Mouse (Mus musculus) monocyte, adult 2 months (primary cell): ENCODE data around the gene Hivep1.

ENCODE experiments used
- DNase-seq, 2 experiments: peaks; one replicate each; pipeline ENCODE4 v3.0.0; 2022; ENCODE audit warnings: low spot score in 2 of 2, low read depth in 1 of 2

The Hivep1 gene

DNA sequence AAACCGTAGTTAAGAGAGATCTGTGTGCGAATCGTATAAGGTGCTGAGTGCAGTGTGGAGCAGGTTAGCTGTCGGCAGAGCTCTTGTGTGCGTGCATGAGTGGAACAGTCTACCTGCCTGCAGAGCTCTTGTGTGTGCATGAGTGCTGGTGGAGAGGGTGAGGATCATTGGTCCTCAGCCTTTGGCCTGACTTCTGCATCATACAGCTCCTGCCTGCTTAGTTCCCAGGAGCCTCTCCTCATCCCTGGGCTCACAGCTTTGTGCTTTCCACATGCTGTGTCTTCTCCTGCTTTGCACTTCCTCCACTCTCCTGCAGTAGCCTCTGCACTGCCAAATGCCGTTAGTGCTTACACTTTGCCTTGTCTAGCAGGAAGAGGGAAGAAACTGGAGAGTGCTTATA, 60.2 kb downstream of the Hivep1 start:
- DNase-seq: no peak

DNA sequence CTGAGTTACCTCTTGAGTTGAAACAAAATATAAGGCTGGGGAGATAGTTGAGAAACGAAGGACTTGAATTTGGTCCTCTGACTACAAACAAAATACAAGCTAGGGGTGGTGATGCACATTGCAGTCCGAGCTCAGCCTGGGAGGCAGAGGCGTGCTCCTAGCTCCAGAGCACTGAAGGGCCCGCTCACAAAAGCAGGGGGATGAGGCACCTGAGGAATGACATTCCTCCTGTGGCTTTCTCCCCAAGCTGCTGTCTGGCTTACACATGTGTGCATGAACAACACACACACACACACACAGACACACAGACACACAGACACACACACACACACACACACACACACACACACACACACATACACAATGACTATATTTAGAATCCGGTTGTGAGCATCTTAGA, 60.9 kb downstream of the Hivep1 start:
- DNase-seq: no peak

DNA sequence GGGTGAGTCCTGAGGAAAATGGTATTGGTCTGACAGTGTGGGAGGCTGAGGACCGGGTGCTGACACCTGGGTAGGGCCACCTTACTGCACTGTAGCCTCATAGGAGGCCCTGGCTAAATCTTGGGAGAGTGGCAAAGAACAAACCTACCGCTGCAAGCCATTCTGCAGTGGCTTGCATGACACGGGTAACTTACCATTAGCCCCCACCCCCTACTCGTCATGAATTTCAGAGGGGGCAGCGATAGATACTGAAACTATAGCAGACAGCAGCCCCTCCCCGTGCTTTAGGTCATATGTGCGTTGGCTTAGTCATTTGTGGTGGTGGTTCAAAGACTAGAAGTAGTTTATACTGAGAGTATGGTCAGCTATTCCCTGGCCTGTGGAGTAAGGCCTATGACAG, 61.8 kb downstream of the Hivep1 start:
- DNase-seq: no peak

DNA sequence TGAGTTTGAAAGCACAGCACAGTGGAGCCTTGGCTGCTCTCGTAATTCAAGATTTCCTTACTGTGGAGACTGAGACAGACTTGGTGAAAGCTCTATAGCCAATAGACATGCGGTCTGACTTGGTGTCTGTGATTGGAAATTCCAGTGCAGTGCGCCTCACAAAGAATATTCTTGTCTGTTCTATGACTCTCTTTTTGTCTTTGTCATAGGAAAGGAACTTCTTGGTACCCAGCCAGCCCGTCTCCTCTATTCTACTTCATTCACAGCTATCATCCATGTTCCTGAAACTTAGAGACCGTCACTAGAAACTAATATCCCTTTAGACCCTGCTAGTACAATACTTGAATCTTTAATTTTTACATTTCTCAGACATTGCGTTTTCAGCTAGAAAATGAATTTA, 64.5 kb downstream of the Hivep1 start:
- no peak for DNase-seq

DNA sequence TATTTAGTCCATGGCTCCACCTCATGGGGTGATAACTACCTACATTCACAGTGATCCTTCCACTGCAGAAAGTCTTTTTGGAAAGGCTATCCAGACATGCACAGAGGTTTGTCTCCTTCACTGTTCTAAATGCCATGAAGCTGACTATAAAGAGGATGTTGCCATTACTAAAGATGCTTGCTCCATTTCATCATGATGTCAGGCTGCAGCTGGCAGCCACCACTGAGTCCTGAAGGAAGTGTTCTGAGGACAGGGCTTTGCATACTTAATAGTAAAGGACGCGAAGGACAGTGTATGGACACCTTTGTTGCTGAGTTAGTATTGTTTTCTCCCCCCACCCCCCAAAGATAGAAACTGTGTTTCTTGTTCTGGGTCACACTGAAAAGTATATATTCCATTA, 67.2 kb downstream of the Hivep1 start:
- no peak for DNase-seq

DNA sequence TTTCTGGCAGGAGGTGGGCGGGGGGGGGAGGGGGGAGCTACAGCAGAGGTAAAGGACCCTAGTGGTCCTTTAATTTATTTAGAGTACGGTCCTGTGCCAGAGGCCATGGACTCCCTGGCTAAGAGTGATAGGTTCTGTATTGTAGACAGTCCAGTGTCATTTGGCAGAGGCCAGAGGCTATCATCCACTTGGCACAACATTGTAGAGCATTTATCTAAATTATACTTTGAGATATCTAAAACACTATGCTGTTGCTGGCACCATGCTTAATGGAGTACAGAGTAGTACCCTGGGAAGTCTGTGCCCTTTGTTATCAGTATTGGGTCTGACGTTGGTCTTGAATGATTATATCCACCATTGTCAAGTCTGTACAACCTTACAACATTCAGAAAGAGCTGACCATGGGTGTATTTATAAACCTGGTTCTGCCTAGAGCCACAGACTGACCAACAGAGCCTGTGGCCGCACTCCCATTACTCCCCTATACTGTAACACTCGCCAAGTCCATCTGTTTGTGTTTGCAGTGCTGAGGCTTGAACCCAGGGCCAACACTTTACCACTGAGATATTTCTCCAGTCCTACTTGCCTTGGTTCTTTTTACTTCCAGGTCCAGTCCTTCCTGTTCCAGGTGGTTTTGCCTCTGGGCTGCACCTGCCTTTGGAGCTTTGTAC, 69.4 kb downstream of the Hivep1 start:
- no peak for DNase-seq

DNA sequence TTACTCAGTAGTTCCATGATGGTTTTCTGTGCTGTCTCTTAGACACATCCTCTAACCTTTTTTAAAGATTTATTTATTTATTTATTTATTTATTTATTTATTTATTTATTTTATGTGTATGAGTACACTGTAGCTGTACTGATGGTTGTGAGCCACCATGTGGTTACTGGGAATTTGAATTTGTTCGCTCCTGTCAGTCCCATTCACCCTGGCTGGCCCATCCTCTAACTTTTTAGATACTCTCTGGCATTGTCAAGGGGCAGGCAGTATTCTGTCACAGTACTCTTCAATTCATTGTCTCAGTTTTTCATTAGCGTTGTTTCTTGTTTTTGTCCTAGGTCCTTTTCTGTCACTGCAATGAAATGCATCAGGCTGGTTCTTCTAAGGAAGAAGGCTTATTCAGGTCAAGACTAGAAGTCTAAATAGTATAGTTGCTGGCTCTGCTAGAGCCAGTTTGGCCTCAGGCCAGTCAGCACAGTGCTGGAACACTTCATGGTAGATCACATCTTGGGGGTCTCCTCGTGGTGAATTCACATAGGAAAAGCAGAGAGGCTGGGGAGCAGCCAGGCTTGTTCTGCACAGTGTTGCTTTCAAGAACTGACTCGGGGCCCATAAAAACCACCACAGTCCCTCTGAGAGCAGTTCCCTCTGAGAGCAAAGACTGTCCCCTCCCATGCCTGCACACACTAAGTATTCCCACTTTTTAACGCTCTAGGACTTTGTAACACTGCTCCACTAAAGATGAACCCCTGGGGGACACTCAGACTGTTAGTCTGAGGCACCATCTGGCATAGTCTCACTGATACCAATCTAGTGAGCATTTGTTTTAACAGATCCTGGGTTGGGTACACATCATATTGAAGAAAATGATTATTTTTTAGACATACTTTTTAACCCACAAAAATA, 70.2 kb downstream of the Hivep1 start:
- DNase-seq: no peak

DNA sequence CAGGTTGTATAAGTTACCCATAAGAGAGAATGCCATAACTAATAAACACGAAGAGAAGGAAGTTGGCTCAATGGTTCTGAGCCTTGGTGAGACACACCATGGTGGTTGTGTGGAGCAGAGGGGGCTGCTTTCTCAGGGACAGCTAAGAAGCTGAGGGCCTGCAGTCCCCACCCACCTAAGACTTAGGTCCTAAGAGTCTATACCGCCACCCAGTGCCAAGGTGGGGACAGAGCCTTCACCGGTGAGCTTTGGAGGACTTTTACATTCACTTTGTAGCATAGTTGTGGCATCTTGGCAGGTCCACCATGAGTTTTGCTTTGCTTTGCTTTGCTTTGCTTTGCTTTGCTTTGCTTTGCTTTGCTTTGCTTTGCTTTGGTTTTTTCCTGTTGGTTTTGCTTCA, 92.8 kb downstream of the Hivep1 start:
- DNase-seq: no peak

DNA sequence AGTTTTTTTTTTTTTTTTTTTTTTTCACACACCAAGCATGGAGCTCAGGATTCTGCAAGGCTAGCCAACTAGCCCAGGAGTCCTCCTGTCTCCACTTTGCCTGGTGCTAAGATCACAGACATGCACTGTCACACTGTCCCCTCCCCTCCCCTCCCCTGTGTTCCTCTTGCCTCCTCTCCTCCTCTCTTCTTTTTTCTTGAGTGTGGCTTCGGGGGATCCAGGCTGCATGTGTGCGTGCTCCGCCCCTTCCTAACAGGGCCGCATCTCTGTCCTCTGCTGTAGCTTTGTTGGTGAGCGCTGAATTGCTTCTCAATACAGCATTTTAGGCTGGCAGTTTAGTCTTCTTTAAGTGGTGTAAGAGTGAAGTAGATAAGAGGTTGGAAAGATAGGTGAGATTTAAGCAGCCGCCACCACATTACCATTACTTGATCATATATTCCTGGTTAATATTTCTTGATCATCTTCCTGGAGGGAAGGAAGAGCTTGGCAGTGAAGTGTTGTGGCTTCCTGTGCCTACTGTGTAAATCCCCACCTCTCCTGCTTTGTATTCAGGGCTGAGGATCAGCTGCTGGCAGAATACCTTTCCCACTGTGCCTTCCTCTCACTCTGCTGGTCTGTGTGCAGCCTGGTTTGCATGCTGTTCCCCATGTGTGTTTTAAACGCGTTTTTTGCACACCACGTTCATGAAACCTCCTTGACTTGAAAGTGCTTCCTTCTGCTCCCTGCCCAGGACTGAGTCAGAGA, 97.7 kb downstream of the Hivep1 start:
- no peak for DNase-seq

DNA sequence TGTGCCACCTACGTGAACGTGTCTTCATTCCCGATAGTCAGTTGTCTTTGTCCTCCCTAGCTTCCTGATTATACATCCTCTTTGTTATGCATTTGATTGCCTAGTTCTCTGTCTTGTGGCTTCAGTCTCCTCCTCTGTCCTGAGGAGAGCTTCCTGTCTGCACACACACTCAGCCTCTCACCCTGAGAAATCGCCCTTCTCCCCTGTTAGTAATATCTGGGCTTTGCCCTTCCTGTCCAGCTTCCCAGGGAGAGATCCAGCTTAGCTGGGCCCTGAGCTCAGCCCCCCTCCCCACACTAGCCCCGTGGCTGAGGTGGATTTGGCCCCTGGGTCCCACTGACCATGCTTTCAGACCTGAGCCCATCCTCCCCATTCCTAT, 98.2 kb downstream of the Hivep1 start:
- DNase-seq: no peak

DNA sequence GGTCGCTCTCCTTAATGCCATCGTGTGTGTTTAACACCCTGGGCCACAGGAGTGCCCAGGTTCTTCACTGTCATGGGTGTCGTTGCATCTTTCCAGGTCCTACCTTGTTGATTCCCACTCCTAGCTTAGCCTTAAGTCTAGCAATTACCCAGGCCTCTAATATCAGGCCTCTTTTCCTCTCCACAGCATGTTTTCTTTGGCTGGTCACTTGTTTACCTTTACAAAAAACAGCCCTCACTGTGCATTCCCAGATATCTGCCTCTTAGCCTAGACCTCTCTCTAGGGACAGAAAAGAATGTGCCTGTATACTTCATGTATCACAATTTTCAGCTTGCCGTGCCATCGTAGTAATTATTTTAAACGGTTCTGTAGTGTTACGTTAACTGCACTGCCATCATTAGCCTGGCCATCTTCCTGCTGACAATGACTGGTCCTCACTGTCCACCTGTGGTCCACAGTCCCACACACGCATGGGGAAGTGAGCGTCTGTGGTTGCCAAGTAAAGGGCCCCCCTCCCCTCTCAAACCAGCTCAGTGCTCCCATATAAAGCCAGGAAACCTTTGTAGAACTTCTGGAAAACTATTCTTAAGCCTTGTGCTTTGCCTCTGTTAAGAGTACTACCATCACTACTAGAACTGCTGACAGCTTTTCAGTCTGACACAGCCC, 98.8 kb downstream of the Hivep1 start:
- DNase-seq: no peak

DNA sequence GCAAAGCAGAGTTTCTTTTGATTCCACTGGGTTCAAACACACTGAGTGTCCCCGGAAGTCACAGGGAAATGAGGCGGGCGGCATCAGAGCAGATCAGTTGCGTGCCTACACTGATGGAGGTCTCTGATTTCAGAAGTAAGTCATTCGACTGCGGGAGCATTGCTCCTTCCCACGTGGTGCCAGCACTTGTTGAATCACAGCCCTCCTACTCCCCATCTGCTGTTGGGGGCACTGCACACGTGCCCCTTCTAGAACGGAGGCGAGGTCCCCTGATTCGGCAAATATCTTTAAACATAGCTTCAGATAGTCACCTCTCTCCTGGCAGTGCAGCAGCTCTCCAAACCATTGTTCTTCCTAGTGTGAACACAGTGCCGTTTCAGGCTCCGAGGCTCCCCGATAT, 106.4 kb downstream of the Hivep1 start:
- DNase-seq: no peak

DNA sequence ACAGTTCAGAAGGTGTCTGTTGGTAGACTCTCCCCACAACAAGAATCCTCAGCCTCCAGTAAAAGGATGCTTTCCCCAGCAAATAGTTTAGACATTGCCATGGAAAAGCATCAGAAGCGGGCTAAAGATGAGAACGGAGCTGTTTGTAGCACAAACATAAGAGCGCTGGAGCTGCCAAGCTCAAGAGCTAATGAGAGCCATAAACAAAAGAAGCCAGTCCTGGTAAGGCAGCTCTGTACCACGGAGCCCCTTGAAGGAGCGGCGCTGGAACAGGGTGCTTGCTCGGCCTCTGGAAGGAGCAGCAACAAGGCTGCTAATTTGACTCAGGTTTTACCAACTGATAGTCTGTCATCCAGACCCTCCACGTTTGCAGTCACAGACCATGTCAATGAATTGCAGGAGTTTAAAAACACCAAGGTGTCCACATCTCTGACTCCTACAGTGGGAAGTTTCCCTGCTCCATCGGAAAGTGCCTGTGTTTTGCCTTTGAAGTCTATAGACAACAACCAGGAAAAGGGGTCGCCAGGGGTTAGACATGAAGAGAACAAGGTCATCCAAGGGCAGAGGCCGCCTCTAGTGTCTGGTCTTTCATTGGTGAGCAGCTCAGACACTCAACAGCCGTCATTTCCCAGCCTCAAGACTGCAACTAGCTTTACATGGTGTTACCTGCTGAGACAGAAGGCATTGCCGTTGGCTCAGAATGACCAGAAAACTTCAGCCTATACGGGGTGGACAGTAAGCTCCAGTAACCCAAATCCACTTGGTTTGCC, 107.8 kb downstream of the Hivep1 start:
- no peak for DNase-seq

DNA sequence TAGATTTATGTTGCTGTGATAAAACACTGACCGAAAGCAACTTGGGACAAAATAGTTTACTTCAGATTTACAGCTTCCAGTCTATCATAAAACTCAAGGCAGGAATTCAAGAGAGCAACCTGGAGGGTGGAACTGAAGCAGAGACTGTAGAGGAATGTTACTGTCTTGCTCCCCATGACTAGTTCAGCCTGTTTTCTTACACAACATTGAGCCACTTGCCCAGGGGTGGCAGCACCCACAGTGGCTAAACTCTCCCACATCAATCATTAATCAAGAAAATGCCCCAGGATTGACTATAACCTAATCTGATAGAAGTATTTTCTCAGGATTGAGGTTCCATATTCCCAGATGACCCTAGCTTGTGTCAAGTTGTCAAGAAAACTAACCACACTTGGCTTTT, 119.0 kb downstream of the Hivep1 start:
- no peak for DNase-seq

DNA sequence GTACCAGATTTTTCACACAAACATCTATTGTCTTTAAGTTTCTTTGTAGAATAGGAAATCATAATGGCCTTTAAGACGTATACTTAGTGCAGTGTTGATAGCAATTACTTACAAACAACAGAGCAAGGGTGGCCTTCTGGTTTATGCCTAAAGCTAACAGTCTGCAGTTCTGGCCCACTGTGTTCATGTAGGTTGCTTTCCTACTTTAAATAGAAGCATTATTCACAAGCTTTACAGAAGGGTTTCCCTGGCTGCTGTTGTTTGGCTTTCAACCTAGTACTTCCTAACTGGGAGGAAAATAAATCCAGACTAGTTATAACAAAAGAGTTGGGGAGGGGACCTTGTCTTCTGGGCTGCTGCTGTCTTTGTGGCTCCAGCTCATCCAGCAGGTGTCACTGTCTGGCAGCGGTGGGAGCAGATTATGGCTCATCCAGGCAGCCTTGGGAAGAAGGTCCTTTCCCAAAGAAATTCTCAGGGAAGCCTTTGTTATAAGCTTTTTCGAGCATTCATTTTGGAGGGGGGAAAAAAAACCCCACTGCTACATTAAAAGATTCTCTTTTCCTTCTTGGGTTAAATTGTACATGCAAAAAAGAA, 123.1 kb downstream of the Hivep1 start:
- DNase-seq: no peak

DNA sequence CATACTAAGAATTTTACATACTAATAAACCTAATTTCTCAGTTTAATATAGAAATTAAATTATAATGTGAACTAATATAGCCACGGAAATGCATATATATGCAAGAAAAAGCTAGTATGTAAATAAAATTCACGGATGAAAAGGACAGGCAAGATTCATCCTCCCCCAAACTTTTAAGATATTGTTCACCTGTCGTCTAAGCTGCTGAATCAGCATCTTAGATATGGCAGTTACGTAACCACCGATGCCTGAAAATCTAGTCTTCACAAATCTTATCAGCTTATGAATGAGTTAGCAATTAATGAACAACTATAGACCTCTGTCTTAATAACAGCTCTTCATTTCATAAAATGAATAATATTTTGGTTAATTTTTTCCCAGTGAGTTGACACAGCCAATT, 130.8 kb downstream of the Hivep1 start:
- no peak for DNase-seq

DNA sequence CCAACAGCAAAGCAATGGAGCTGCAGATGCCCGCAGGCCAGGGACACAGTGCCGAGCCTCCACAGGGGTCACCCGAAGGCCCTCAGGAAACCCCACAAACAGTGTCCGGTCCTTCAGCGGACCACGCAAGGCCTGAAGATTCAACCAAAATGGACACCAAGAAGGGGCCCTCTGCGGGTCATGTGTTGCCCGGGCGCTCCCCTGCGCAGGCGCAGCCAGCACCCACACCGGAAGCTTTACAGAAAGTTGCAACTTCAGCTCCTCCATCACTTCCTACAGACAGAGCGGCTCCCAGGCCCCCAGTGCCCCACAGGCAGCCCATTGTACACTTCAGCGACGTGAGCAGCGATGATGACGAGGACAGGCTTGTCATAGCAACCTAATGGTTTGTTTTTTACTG, 132.3 kb downstream of the Hivep1 start:
- no peak for DNase-seq

DNA sequence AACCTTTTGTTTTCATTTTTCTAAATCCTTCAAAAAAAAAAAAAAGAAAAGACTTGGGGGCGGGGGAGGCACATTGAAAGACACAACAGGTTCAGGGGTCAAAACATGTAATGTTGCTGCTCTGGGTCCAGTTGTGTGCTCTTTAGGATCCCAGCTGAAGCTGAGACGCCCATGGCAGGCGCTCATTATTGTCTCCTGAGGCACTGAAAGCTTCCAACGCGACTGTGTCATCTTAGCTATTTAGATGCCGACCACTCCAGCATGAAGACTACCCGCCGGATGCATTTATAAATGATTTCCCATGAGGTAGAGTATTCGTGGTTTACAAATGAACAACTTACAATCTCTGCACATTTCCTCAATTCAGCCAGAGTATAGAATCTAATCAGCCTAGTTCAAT, 141.2 kb downstream of the Hivep1 start:
- no peak for DNase-seq

DNA sequence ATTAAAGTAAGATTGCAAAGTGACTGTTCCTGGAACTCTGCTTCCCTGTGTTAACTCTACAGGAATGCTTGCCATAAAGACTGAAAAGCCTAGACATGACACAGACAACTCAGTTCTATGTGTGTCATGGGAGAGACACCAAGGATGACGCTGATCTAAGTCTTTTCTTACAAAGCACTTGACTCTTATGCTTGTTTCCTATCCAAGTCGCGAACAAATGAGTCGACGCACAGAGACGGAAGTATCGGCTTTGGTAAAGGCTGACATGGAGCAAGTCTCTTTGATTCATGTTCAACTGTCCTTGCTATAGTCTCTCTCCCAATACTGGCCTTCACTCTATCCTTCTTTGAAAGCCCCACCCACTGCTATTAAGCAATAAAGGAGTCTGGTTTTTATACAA, 143.8 kb downstream of the Hivep1 start:
- DNase-seq: no peak

DNA sequence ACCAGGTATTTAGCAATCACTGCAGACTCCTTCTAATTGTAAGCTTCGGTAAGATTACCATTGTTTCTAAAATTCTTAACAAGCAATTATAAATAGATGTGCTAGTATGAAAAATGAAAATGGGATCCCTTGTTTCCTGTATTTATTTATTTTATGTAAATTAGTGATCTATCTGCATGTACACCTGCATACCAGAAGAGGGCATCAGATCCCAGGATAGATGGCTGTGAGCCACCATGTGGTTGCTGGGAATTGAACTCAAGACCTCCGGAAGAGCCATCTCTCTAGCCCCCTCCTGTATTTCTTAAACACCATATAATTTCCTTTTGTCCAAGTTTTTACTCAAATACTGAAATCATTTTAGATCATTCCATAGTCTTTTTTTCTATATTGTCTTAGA, 145.8 kb downstream of the Hivep1 start:
- DNase-seq: no peak
